Mouse (Mus musculus) kidney, embryonic 15.5 days (tissue): ENCODE results near the gene Creb5. TPM values are rescaled to one million over a fixed set of nuclear protein-coding genes. Genes with fewer than 3 reads are reported as not detected.
A peak's percentile ranks its signal among the peaks of the same experiment; 100 is the strongest.

ENCODE experiments used
- ATAC-seq: fragments of 200-750 bp; cut with Nextera tagmentation; replicated peaks from 2 replicates; pipeline ENCODE4 v1.8.0; 2017; ENCODE audit warnings: moderate TSS enrichment; ENCODE audit not compliant: low FRiP score
- H3K27ac ChIP-seq: fragments of 300-500 bp; sonication (generic); 2 replicates; pipeline ENCODE4 v1.5.1; 2015; ENCODE audit warnings: mild to moderate bottlenecking, inconsistent platforms
- H3K27me3 ChIP-seq: fragments of 300-500 bp; sonication (generic); 2 replicates; pipeline ENCODE4 v1.6.1; 2015; ENCODE audit warnings: inconsistent platforms
- H3K36me3 ChIP-seq: fragments of 300-500 bp; sonication (generic); 2 replicates; pipeline ENCODE4 v1.6.1; 2015; ENCODE audit warnings: inconsistent platforms
- H3K4me1 ChIP-seq: fragments of 300-500 bp; sonication (generic); 2 replicates; pipeline ENCODE4 v1.6.1; 2015; ENCODE audit warnings: inconsistent platforms
- H3K4me2 ChIP-seq: fragments of 300-500 bp; sonication (generic); 2 replicates; pipeline ENCODE4 v1.6.1; 2015; ENCODE audit warnings: moderate library complexity, mild to moderate bottlenecking, inconsistent platforms
- H3K4me3 ChIP-seq: fragments of 300-500 bp; sonication (generic); replicated peaks from 2 replicates; pipeline ENCODE4 v1.5.1; 2015; ENCODE audit warnings: mild to moderate bottlenecking, inconsistent platforms
- H3K9ac ChIP-seq: fragments of 300-500 bp; sonication (generic); 2 replicates; pipeline ENCODE4 v1.6.1; 2015; ENCODE audit warnings: mild to moderate bottlenecking, inconsistent platforms
- H3K9me3 ChIP-seq: fragments of 300-500 bp; sonication (generic); replicated peaks from 2 replicates; pipeline ENCODE4 v1.6.1; 2016; ENCODE audit warnings: inconsistent platforms
- WGBS: fragments of 180-500 bp; shearing (Covaris S2); methylation state at CpG from one replicate; pipeline ENCODE4 v1.1.7; 2015; ENCODE audit warnings: mixed read lengths; 5-methylcytosine and 5-hydroxymethylcytosine counted together
- polyA plus RNA-seq: library from polyadenylated mRNA; unstranded; fragments of >200 nt; fragmentation: Nextera tagmentation; extraction: Ambion mirVana; gene quantifications from 2 replicates; pipeline ENCODE4 v1.2.1, GENCODE M21; 2015

The Creb5 gene
- polyA plus RNA-seq, 1 experiment from 2014 or later, result 5.4 TPM

- Histone ChIP-seq H3K4me2 (no peak overlapping the region), H3K4me1 (peaks cover 12% of the 10 kb centered on the region), H3K9ac (no peak overlapping the region), H3K9me3 (no peaks in the 10 kb centered on the region), H3K27ac (no peak overlapping the region), H3K4me3 (no peak overlapping the region), H3K36me3 (no peaks in the 10 kb centered on the region), H3K27me3 (peaks cover 49% of the 10 kb centered on the region)
- ATAC-seq, result peak; percentile 86
- 29% methylated on average over 9 of the region's 9 CpGs for WGBS
Measured at GRCm38 (mm10) chr6:53615440-53616211, 328.6 kb downstream of the Creb5 start.

GRCm38 (mm10) chr6:53618164-53618563 lies 331.1 kb downstream of the Creb5 start:
- H3K4me1 ChIP-seq, result peaks cover 15% of the 10 kb centered on the region
- no peaks in the 10 kb centered on the region for H3K9me3 ChIP-seq
- no peak overlapping the region for H3K4me2 ChIP-seq
- no peak for ATAC-seq
- WGBS, result 60% methylated on average over 8 of the region's 8 CpGs
- no peak overlapping the region for H3K27ac ChIP-seq
- H3K4me3 ChIP-seq, result no peak overlapping the region
- no peak overlapping the region for H3K9ac ChIP-seq
- peaks cover 44% of the 10 kb centered on the region for H3K27me3 ChIP-seq
- no peaks in the 10 kb centered on the region for H3K36me3 ChIP-seq

GRCm38 (mm10) chr6:53619676-53620075 lies 332.6 kb downstream of the Creb5 start:
- H3K4me3 ChIP-seq, result no peak overlapping the region
- no peak overlapping the region for H3K27ac ChIP-seq
- no peaks in the 10 kb centered on the region for H3K9me3 ChIP-seq
- ATAC-seq, result no peak
- peaks cover 40% of the 10 kb centered on the region for H3K27me3 ChIP-seq
- peaks cover 15% of the 10 kb centered on the region for H3K4me1 ChIP-seq
- 82% methylated on average over 1 of the region's 1 CpGs for WGBS
- H3K4me2 ChIP-seq, result no peak overlapping the region
- H3K36me3 ChIP-seq, result no peaks in the 10 kb centered on the region
- no peak overlapping the region for H3K9ac ChIP-seq

- Histone ChIP-seq H3K36me3 (no peaks in the 10 kb centered on the region), H3K9me3 (no peaks in the 10 kb centered on the region), H3K4me3 (no peak overlapping the region), H3K27ac (no peak overlapping the region), H3K27me3 (peaks cover 43% of the 10 kb centered on the region), H3K4me2 (no peak overlapping the region), H3K9ac (no peak overlapping the region), H3K4me1 (peaks cover 5% of the 10 kb centered on the region; the same call in 1 of the 2 replicates)
- no peak for ATAC-seq
- 57% methylated on average over 5 of the region's 5 CpGs for WGBS
Measured at GRCm38 (mm10) chr6:53621295-53621694, 334.2 kb downstream of the Creb5 start.

GRCm38 (mm10) chr6:53624455-53625276 lies 337.6 kb downstream of the Creb5 start:
- Histone ChIP-seq H3K27me3 (peaks cover 28% of the 10 kb centered on the region), H3K4me2 (no peak overlapping the region), H3K9me3 (no peaks in the 10 kb centered on the region), H3K36me3 (no peaks in the 10 kb centered on the region), H3K9ac (no peak overlapping the region), H3K4me3 (no peak overlapping the region), H3K4me1 (0 out of 2 replicates have a peak, but pooled peaks cover 4% of the 10 kb centered on the region), H3K27ac (no peak overlapping the region)
- ATAC-seq, result no peak
- WGBS, result 63% methylated on average over 15 of the region's 15 CpGs

- no peak overlapping the region for H3K27ac ChIP-seq
- H3K4me3 ChIP-seq, result no peak overlapping the region
- no peak overlapping the region for H3K9ac ChIP-seq
- no peak for ATAC-seq
- no peaks in the 10 kb centered on the region for H3K36me3 ChIP-seq
- no peaks in the 10 kb centered on the region for H3K4me1 ChIP-seq
- no peak overlapping the region for H3K4me2 ChIP-seq
- H3K27me3 ChIP-seq, result peaks cover 28% of the 10 kb centered on the region
- 84% methylated on average over 5 of the region's 5 CpGs for WGBS
- no peaks in the 10 kb centered on the region for H3K9me3 ChIP-seq
Measured at GRCm38 (mm10) chr6:53626044-53626443, 339.0 kb downstream of the Creb5 start.

GRCm38 (mm10) chr6:53628714-53629113 lies 341.6 kb downstream of the Creb5 start:
- Histone ChIP-seq H3K4me1 (no peaks in the 10 kb centered on the region), H3K4me3 (no peak overlapping the region), H3K36me3 (no peaks in the 10 kb centered on the region), H3K4me2 (no peak overlapping the region), H3K9ac (no peak overlapping the region), H3K27ac (no peak overlapping the region), H3K9me3 (no peaks in the 10 kb centered on the region), H3K27me3 (peaks cover 18% of the 10 kb centered on the region)
- no peak for ATAC-seq

- 84% methylated on average over 7 of the region's 7 CpGs for WGBS
- no peaks in the 10 kb centered on the region for H3K4me1 ChIP-seq
- no peak overlapping the region for H3K4me2 ChIP-seq
- H3K27ac ChIP-seq, result no peak overlapping the region
- no peak overlapping the region for H3K9ac ChIP-seq
- no peaks in the 10 kb centered on the region for H3K27me3 ChIP-seq
- H3K4me3 ChIP-seq, result no peak overlapping the region
- ATAC-seq, result no peak
- no peaks in the 10 kb centered on the region for H3K9me3 ChIP-seq
- no peaks in the 10 kb centered on the region for H3K36me3 ChIP-seq
Measured at GRCm38 (mm10) chr6:53635453-53635852, 348.4 kb downstream of the Creb5 start.

GRCm38 (mm10) chr6:53637356-53638351 lies 350.6 kb downstream of the Creb5 start:
- 69% methylated on average over 13 of the region's 13 CpGs for WGBS
- Histone ChIP-seq H3K4me1 (no peaks in the 10 kb centered on the region), H3K4me3 (no peak overlapping the region), H3K9me3 (no peaks in the 10 kb centered on the region), H3K27me3 (no peaks in the 10 kb centered on the region), H3K4me2 (no peak overlapping the region), H3K36me3 (no peaks in the 10 kb centered on the region), H3K27ac (no peak overlapping the region), H3K9ac (no peak overlapping the region)
- ATAC-seq, result no peak

- H3K27me3 ChIP-seq, result peaks cover 2% of the 10 kb centered on the region; the same call in 1 of the 2 replicates
- H3K9me3 ChIP-seq, result no peaks in the 10 kb centered on the region
- WGBS, result 87% methylated on average over 30 of the region's 30 CpGs
- H3K4me3 ChIP-seq, result no peak overlapping the region
- H3K4me1 ChIP-seq, result no peaks in the 10 kb centered on the region
- no peak overlapping the region for H3K9ac ChIP-seq
- H3K27ac ChIP-seq, result no peak overlapping the region
- no peaks in the 10 kb centered on the region for H3K36me3 ChIP-seq
- no peak for ATAC-seq
- H3K4me2 ChIP-seq, result no peak overlapping the region
Measured at GRCm38 (mm10) chr6:53641633-53642605, 354.8 kb downstream of the Creb5 start.
